Mouse (Mus musculus) NIH3T3 (cell line): ENCODE measurements at regions not wholly inside any gene's neighbourhood (a gene's known extent, or its start where the extent isn't known, plus 50 kb on each side); places are given as distances from the start of the nearest gene placed in this dataset.

ENCODE experiments used
- DNase-seq: peaks from one replicate; pipeline ENCODE4 v3.0.0-alpha.2; 2012; ENCODE audit warnings: low read depth

DNA sequence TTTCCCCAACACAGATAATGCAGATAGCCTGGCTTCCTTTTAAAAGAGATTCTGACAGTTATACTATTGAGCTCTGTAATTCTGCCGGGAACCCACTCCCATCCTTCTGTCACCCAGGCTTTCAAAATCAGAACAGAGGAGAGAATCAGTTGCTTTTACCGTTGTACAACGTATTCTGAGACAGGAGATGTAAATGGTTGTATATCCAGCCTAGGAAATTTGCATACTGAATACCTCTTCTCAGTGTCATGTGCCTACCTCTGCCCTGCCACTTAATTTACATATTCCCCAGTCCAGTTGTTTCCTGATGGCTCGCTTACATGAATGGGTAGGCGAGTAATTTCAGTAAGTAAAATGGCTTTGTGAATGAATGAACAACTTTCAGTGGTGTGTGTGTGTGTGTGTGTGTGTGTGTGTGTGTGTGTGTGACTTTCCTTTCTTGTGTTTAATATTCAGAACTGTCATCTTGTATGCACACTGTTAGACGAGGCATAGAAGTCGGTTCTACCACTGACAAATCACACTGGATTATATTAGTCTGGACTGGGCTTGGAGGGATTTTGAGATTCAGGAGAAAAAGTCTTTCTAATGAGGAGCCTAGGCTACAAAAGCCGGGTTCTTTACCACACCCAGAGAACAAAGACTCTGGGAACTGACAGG, 282.2 kb upstream of the Cdh6 start:
- no peak for DNase-seq

DNA sequence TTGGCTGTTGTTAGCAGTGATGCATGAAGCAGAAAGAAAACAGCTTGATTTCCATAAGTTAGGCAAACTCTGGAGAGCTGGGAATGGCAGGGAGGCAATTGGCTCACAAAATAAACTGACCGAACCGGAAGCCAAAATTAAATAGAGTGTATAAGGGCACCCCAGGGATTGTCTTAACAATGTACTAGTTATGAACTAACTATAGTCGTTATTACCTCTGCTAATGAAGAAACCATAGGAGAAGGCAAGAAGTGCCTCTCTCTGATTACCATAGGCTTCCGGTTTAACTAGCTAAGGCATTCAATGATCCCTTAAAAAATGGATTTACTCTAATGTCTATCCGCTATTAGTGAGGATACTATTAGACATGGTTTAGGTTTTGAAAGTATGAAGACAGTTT, 276.9 kb upstream of the Cdh6 start:
- no peak for DNase-seq

DNA sequence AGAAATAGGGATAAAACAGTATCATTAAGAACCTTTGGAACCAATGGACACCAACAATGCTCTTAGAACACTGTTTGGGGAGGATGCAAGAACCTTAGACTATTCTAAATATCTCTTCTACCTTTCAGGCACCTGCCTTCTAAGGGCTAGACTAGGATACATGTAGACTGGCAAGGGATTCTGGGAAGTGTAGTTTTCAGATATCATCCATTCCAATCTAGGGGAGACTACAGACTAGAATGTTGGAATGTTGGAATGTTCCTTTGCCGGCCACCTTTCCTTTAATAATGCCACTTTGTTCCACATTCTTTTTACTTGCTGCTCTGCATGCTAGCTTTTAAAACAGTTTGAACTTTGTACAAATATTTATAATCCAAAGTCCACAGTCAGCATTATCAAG, 261.1 kb upstream of the Cdh6 start:
- DNase-seq: no peak

- no peak for DNase-seq
Measured at GRCm38 (mm10) chr15:13432971-13433370, 259.5 kb upstream of the Cdh6 start.

GRCm38 (mm10) chr15:13419616-13420015, 246.1 kb upstream of the Cdh6 start:
- no peak for DNase-seq

DNA sequence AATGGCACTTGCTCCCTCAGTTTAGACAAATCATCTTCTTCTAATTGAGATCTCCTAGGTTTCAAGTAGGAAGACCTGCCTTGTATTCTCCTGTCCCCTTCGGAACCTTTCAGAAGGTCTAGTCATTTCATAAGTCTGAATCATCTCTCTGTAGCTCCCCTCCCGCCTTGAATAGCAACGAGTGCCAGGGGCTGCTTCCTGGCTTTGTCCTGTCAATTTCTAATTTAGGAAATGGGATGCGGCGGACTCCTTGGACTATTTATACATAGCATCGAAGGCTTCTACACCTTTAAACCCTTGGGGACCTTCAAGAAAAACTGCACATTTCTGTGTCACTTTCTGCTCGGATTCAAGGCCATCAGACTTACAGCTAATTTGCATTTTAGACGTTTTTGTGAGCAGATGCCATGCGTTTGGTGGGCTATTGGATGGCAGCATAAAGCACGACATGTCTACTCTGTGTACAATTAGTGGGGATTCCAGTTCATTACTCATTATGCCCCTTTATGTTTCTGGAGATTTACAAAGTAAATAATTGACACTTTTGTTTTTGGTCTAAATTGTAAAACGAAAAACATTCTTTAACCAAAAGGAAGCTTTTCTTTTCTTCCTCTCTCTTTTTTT, 236.7 kb upstream of the Cdh6 start:
- no peak for DNase-seq

- no peak for DNase-seq
Measured at GRCm38 (mm10) chr15:13393155-13393554, 219.7 kb upstream of the Cdh6 start.

DNA sequence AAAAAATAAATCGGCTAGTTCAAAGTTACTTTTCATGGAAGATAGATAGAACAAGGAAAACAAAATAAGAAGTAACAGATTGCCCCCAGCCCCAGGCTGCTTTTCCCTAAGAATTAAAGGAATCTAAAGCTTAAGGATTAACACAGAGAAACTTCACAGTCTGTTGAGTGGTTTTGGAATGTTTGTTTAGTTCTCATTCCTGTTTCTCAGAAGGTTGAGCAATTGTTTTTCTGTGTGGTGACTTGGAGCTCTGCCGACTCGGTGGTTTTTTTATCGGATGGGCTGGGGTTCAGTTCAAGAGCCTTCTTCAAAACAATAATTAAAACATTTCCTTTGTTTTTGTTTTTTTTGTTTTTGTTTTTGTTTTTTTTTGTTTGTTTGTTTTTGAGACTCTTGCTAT, 217.9 kb upstream of the Cdh6 start:
- no peak for DNase-seq

- DNase-seq: peak; percentile 22
Measured at GRCm38 (mm10) chr15:13384815-13385214, 211.3 kb upstream of the Cdh6 start.

DNA sequence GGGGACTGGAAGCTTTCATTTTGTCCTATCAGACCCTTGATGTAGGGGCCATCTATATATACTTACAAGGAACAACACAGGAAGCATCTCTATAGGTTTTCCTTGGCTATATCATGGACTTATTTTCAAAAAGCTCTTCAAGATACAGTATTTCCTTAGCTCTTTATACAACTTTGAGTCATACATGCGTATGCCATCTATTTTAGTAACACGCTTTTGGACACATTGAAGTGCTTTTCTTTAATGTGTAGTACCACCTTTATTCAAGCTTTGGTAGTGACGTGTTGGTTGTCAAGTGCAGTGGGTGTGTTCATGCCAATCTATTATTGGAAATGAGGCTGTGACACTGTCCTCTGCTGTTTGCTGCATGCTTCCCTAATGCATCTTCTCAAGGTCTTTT, 202.1 kb upstream of the Cdh6 start:
- DNase-seq: no peak

GRCm38 (mm10) chr15:13368799-13369198, 195.3 kb upstream of the Cdh6 start:
- no peak for DNase-seq

- DNase-seq: peak; percentile 52
Measured at GRCm38 (mm10) chr15:13367291-13367954, 193.9 kb upstream of the Cdh6 start.

DNA sequence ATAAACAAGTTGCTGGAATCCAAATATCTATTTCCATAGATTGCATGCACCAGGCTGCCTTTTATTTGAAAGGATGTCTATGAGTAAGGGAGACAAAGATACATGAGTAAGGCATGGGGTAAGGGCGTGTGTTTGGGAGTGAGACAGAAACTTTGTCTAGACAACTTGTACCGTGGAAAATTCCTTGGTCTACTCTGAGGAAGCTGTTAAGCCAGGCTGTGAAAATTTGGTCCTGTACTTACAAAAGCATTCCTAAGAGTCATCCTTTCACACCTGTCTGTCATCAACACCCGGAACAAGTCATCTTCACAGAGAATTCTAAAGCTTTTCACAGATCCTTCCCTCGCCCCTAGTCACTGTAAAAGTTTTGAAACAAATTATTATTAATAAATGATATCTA, 193.1 kb upstream of the Cdh6 start:
- peak; percentile 6 for DNase-seq

DNA sequence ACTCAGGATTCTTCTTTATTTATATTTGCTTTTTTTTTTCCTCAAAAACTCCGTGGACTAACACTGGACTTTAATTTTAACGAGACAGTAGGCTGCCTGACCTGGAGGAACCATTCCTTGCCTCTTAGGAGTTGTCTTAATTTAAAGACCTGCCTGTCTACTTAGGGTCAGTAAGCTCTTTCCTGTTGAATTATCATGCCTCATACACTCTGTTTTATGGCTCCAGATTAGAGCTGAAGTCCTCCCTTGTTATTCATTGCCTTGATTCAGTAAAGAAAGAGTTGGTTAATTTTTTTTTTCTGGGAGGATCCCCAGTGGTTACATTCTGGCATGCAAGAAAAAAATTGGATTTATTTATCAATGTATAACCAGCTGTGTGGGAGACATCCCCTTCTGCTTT, 187.3 kb upstream of the Cdh6 start:
- DNase-seq: no peak

- DNase-seq: no peak
Measured at GRCm38 (mm10) chr15:13359026-13359425, 185.6 kb upstream of the Cdh6 start.

GRCm38 (mm10) chr15:13350321-13350720, 176.8 kb upstream of the Cdh6 start:
- DNase-seq: no peak

- no peak for DNase-seq
Measured at GRCm38 (mm10) chr15:13336392-13336791, 162.9 kb upstream of the Cdh6 start.

GRCm38 (mm10) chr15:13324439-13324838, 151.0 kb upstream of the Cdh6 start:
- peak; percentile 3 for DNase-seq

DNA sequence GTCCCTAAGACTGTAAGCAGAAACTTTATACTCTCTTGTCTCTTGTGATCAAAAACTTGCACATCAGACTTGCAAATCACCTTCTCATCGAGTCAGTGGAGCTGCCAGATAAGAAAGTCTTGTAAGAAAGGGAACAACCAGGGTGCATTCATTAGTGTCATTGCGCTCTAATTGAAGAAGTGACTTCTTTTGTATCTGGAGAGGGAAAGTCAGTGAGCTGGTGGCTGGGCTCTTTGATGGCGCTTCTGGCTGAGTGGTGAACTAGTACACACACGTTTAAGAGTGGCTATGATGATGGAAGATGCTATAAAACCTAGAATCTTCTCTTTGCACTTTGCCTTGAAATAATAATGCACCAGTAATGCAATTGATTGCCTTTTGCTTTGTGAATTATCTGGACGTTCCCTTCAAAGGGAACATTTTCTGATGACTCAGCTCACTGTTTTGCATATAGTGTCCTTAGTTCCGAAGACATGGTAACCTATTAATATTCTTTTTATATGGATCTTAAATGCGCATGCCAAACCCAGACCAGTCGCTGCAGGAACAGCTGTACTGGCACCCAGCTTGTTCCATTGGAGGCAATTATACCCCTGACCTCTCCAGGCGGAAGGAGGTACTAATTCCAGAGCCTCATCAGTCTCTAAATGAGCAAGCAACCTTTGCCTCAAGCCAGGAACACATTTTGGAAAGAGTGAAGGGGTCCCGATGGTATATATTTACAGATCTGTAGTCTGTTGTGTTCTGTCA, 147.3 kb upstream of the Cdh6 start:
- DNase-seq: no peak

- DNase-seq: no peak
Measured at GRCm38 (mm10) chr15:13304562-13304961, 131.1 kb upstream of the Cdh6 start.

DNA sequence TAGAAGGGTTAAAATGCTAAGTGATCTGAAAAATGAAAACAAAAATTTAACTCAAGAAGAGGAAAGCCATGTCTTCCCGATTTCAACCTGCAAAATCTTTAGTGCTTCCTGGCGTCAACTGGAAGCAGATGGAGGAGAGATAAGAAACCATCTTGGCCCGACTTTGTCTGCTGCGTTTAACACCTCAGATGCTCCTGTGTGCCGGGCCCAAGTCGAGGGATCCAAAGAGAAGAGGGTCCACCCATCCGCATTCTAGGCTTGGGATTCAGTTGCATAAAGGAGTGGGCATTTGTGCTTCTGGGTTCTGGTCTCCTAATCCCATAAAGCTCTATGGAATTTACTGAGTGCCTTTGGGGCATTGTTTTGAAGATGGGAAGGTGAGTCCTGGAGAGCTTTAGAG, 130.0 kb upstream of the Cdh6 start:
- DNase-seq: no peak

DNA sequence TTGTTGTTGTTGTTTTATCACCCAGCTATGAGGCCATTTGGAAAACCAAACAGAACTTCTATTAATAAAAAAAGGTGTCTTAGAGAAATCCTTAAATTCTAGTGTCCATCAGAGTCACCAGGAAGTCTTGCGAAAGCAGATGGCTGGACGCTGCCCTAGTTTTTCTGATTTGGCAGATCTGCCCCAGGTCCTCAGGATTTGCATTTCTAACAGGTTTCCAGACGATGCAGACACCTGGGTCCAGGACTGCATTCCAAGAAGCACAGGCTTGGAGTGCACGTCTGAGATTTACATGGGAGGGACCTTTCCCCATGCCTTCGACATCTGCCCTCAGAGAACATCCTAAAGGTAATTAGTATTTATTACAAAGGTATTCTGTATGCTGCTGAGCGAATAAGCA, 129.2 kb upstream of the Cdh6 start:
- DNase-seq: no peak

- DNase-seq: no peak
Measured at GRCm38 (mm10) chr15:13296967-13297366, 123.5 kb upstream of the Cdh6 start.
